Mouse (Mus musculus) stomach, postnatal 0 days (tissue): Measurements from ENCODE around the gene Siah1a.

Experiments used
- CTCF ChIP-seq: IDR thresholded peaks from 2 replicates; pipeline ENCODE4 v1.5.1; 2016; ENCODE audit warnings: antibody characterized with exemption, low read depth, mild to moderate bottlenecking, moderate library complexity
- EP300 ChIP-seq: optimal IDR thresholded peaks from 2 replicates; pipeline ENCODE3; 2016; ENCODE audit warnings: antibody characterized with exemption

GRCm38 (mm10) chr8:86692107-86692506 lies 53.6 kb downstream of the Siah1a start:
- TF ChIP-seq CTCF: no peak
- no peak for TF ChIP-seq EP300
